Mouse (Mus musculus): ENCODE data around the gene Cyp2c40. TPM values are rescaled to one million over a fixed set of nuclear protein-coding genes. Genes with fewer than 3 reads are reported as not detected.
"Not testable (repeated sequence)": the region's sequence is repeated elsewhere in the genome, so short reads cannot be mapped to it uniquely, and the experiment has no call there.

The Cyp2c40 gene
- not detected in 2 replicates for polyA plus RNA-seq (2015; fragmentation: Nextera tagmentation; extraction: Ambion mirVana)

DNA sequence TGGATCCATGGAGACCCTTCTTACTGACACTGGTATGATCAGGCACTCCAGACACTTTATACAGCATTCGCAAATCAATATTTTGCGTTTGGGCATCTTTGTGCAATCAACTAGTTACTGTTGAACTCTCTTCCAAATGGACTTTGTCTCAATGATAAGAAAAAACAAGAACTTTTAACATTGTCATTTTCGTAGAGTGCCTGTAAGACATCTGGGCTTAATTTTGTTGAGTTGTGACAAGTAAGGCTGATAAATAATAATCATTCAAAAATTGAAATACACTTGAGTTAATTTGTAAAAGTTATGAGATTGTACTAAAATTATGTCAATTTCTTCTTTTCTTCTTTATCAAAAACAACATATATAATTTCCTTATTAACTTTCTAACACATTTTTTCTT, at the start of gene Cyp2c40:
TSS of gene Cyp2c40 (minus strand) at position 101 of the 400 bp plus-strand sequence.
- H3K9me3 ChIP-seq (ENCODE audit: low read length); H3K4me3 ChIP-seq (ENCODE audit: low read length); H3K27ac ChIP-seq (ENCODE audit: low read length); ATAC-seq (ENCODE audit: low FRiP score, low TSS enrichment); H3K4me1 ChIP-seq (ENCODE audit: insufficient read depth, low read length); H3K4me2 ChIP-seq (replicated peaks; ENCODE audit: low read depth, low read length); H3K36me3 ChIP-seq (ENCODE audit: insufficient read depth, low read length); H3K9ac ChIP-seq (replicated peaks; ENCODE audit: low read length); H3K27me3 ChIP-seq (ENCODE audit: insufficient read depth, low read length): not testable (repeated sequence)
- WGBS: 89% methylated on average over 3 of the region's 3 CpGs

DNA sequence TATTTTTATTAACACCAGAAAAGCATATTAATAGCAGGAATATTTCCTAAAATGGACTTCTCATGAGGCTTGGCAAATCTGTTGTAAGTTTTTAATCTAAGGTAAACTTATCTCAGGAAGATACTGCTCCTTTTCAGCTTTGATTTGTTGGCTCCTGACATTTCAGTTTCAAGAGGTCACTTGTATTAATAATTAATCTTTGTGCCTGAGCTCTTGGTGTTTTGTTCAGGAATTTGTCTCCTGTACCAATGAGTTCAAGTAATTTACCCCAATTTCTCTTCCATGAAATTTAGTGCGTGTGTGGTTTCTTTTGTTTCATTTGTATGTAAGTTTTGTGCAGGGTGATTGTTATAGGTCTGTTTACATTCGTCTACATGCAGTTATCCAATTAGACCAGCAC, 8.3 kb upstream of the Cyp2c40 start:
- H3K36me3 ChIP-seq (ENCODE audit: insufficient read depth, low read length); H3K4me2 ChIP-seq (replicated peaks; ENCODE audit: low read depth, low read length); H3K9me3 ChIP-seq (ENCODE audit: low read length); H3K9ac ChIP-seq (replicated peaks; ENCODE audit: low read length); H3K27ac ChIP-seq (ENCODE audit: low read length); H3K27me3 ChIP-seq (ENCODE audit: insufficient read depth, low read length); H3K4me3 ChIP-seq (ENCODE audit: low read length); ATAC-seq (ENCODE audit: low FRiP score, low TSS enrichment); H3K4me1 ChIP-seq (ENCODE audit: insufficient read depth, low read length): not testable (repeated sequence)
- 76% methylated on average over 2 of the region's 2 CpGs for WGBS

DNA sequence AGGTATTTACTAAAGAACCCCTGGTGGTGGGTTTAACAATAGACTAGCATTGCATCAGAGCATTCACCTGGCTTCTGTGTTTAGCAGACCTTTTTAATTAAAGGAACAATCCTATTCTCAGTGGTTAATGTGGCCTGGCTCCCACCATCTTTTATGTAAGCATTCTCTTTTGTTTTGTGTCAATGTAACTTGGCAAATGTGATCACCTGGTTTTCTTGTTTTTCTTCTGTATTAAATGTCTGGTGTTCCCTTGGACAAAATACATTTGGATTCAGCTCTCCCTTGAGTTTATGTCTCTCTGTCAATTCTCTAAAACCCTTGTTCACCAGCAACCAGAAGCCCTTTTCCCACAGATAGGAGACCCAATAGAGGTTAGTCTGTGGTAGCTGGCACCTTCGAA, 3.8 kb upstream of the Cyp2c40 start:
- H3K27me3 ChIP-seq (ENCODE audit: insufficient read depth, low read length); H3K9me3 ChIP-seq (ENCODE audit: low read length); H3K9ac ChIP-seq (replicated peaks; ENCODE audit: low read length); H3K36me3 ChIP-seq (ENCODE audit: insufficient read depth, low read length); H3K4me2 ChIP-seq (replicated peaks; ENCODE audit: low read depth, low read length); ATAC-seq (ENCODE audit: low FRiP score, low TSS enrichment); H3K4me1 ChIP-seq (ENCODE audit: insufficient read depth, low read length); H3K4me3 ChIP-seq (ENCODE audit: low read length); H3K27ac ChIP-seq (ENCODE audit: low read length): not testable (repeated sequence)
- WGBS: 72% methylated on average over 1 of the region's 1 CpGs

DNA sequence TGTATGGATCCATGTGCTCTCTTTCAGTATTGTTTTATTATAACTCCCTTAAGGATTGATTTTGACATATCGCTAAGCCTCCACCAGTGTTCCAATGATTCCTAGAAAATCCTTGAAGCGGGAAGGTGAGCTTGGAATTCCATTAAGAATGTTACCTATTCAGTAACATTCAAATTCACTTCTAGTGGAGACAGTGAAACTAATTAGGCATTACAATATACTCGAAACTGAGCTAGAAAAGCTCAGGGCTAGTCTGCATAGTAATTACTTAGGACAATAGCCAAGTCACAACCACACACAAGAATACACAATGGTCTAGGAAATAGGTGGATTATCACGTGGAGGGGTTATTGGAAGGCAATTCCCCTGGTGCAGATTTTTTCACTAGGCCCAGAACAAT, 3.4 kb upstream of the Cyp2c40 start:
- 72% methylated on average over 4 of the region's 4 CpGs for WGBS
- ATAC-seq (ENCODE audit: low FRiP score, low TSS enrichment): not testable (repeated sequence)

DNA sequence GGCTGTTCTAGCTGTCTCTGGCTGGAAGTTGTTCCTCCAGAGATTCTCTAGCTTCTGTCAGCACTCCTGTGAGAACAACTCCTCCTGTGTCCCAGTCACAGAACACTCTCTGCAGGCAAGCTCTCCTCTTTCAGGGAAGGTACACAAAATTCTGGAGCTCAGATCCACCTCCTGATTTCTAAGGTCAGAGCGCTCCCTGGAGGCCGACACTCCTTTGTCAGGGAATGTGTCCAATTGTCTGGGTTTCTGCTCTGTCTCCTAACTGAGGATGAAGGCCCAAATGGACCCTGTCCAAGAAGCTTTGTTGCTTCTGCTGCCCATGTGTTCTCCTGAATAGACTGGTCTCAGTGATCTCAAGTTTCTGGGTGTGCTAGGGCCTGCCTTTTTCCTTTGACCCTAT, 27.2 kb downstream of the Cyp2c40 start:
- WGBS: 76% methylated on average over 2 of the region's 2 CpGs
- not testable (repeated sequence) for H3K4me2 ChIP-seq (replicated peaks; ENCODE audit: low read depth, low read length); H3K27ac ChIP-seq (ENCODE audit: low read length); H3K36me3 ChIP-seq (ENCODE audit: insufficient read depth, low read length); ATAC-seq (ENCODE audit: low FRiP score, low TSS enrichment); H3K4me1 ChIP-seq (ENCODE audit: insufficient read depth, low read length); H3K9ac ChIP-seq (replicated peaks; ENCODE audit: low read length); H3K27me3 ChIP-seq (ENCODE audit: insufficient read depth, low read length); H3K9me3 ChIP-seq (ENCODE audit: low read length); H3K4me3 ChIP-seq (ENCODE audit: low read length)

More for the DNA sequence above, 3.4 kb upstream of the Cyp2c40 start:
- H3K27ac ChIP-seq (ENCODE audit: low read length); H3K4me1 ChIP-seq (ENCODE audit: insufficient read depth, low read length); H3K4me2 ChIP-seq (replicated peaks; ENCODE audit: low read depth, low read length); H3K36me3 ChIP-seq (ENCODE audit: insufficient read depth, low read length); H3K9ac ChIP-seq (replicated peaks; ENCODE audit: low read length); H3K4me3 ChIP-seq (ENCODE audit: low read length); H3K9me3 ChIP-seq (ENCODE audit: low read length); H3K27me3 ChIP-seq (ENCODE audit: insufficient read depth, low read length): not testable (repeated sequence)

DNA sequence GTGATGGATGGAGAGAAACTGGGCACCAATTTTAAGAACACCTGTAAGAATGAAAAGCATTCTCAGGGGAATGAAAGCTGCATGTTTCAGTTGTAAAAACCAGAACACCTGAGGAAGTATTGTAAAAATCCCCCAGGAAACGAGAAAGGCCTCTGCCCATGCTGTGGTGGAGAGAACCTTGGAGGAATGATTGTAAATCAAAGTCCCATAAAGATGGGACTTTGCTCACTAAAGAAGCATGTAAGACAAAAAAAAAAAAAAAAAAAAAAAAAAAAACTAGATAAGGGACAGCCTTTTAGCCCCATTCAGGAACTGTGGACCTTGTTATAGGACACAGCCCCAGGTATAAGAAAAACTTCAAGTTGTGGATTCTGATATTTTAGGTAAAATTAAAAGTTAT, 67.3 kb downstream of the Cyp2c40 start:
- H3K27ac ChIP-seq (ENCODE audit: low read length): no peak overlapping the region
- H3K9me3 ChIP-seq (ENCODE audit: low read length): no peaks in the 10 kb centered on the region
- no peak for ATAC-seq (ENCODE audit: low FRiP score, low TSS enrichment)
- no peak overlapping the region for H3K4me3 ChIP-seq (ENCODE audit: low read length)
- WGBS: 37% methylated on average over 1 of the region's 1 CpGs
- no peaks in the 10 kb centered on the region for H3K4me1 ChIP-seq (ENCODE audit: insufficient read depth, low read length)
- no peak overlapping the region for H3K9ac ChIP-seq (replicated peaks; ENCODE audit: low read length)
- no peaks in the 10 kb centered on the region for H3K36me3 ChIP-seq (ENCODE audit: insufficient read depth, low read length)
- no peaks in the 10 kb centered on the region for H3K27me3 ChIP-seq (ENCODE audit: insufficient read depth, low read length)
- no peak overlapping the region for H3K4me2 ChIP-seq (replicated peaks; ENCODE audit: low read depth, low read length)

DNA sequence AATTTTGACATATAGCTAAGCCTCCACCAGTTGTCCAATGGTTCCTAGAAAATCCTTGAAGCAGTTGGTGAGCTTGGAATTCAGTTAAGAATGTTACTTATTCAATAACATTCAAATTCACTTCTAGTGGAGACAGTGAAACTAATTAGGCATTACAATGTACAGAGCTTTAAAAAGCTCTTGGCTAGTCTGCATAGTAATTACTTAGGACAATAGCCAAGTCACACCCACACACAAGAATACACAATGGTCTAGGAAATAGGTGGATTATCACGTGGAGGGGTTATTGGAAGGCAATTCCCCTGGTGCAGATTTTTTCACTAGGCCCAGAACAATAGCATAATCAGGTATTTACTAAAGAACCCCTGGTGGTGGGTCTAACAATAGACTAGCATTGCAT, 68.3 kb downstream of the Cyp2c40 start:
- H3K4me2 ChIP-seq (replicated peaks; ENCODE audit: low read depth, low read length); H3K9me3 ChIP-seq (ENCODE audit: low read length); H3K9ac ChIP-seq (replicated peaks; ENCODE audit: low read length); ATAC-seq (ENCODE audit: low FRiP score, low TSS enrichment); H3K27ac ChIP-seq (ENCODE audit: low read length); H3K4me1 ChIP-seq (ENCODE audit: insufficient read depth, low read length); H3K36me3 ChIP-seq (ENCODE audit: insufficient read depth, low read length); H3K4me3 ChIP-seq (ENCODE audit: low read length); H3K27me3 ChIP-seq (ENCODE audit: insufficient read depth, low read length): not testable (repeated sequence)
- 68% methylated on average over 1 of the region's 1 CpGs for WGBS

DNA sequence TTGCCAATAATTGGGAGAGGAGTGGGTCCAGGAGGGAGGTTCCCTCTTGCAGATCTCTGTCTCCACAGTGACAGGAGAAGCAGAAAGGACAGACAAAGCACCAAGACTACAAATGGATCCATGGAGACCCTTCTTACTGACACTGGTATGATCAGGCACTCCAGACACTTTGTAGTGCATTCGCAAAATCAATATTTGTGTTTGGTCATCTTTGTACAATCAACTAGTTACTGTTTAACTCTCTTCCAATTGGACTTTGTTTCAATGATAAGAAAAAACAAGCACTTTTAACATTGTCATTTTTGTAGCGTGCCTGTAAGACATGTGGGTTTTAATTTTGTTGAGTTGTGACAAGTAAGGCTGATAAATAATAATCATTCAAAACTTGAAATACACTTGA, 71.7 kb downstream of the Cyp2c40 start, which contains the start of gene Cyp2c68:
TSS of gene Cyp2c68 (minus strand) at position 135 of the 400 bp plus-strand sequence.
- H3K4me3 ChIP-seq (ENCODE audit: low read length): no peak within 1 kb of the TSS
- H3K9ac ChIP-seq (replicated peaks; ENCODE audit: low read length): no peak within 1 kb of the TSS
- ATAC-seq (ENCODE audit: low FRiP score, low TSS enrichment): no peak
- H3K4me1 ChIP-seq (ENCODE audit: insufficient read depth, low read length): no peaks in the 10 kb centered on the region
- H3K36me3 ChIP-seq (ENCODE audit: insufficient read depth, low read length): no peaks in the 10 kb centered on the region
- no peak within 1 kb of the TSS for H3K4me2 ChIP-seq (replicated peaks; ENCODE audit: low read depth, low read length)
- no peaks in the 10 kb centered on the region for H3K27me3 ChIP-seq (ENCODE audit: insufficient read depth, low read length)
- WGBS: 91% methylated on average over 2 of the region's 2 CpGs
- no peaks in the 10 kb centered on the region for H3K9me3 ChIP-seq (ENCODE audit: low read length)
- no peak within 1 kb of the TSS for H3K27ac ChIP-seq (ENCODE audit: low read length)

Other genes starting within 250 kb of the Cyp2c40 start
- gene Cyp2c67, start 163.8 kb downstream of the Cyp2c40 start, polyA plus RNA-seq (2015; fragmentation: Nextera tagmentation; extraction: Ambion mirVana): not detected in 2 replicates
- 0.44 and 0.59 TPM in 2 replicates for gene Cyp2c68, start 71.8 kb downstream of the Cyp2c40 start, polyA plus RNA-seq (2015; fragmentation: Nextera tagmentation; extraction: Ambion mirVana)
- gene Cyp2c69, start 74.0 kb upstream of the Cyp2c40 start, polyA plus RNA-seq (2015; fragmentation: Nextera tagmentation; extraction: Ambion mirVana): not detected in 2 replicates
- not detected in 2 replicates for gene Cyp2c37, start 179.6 kb upstream of the Cyp2c40 start, polyA plus RNA-seq (2015; fragmentation: Nextera tagmentation; extraction: Ambion mirVana)